Mouse (Mus musculus) retina, postnatal 1 day (tissue): ENCODE results near the gene Vegfa.

ENCODE experiments used
- DNase-seq: peaks from one replicate; pipeline ENCODE4 v3.0.0-alpha.2; 2012

The Vegfa gene

DNA sequence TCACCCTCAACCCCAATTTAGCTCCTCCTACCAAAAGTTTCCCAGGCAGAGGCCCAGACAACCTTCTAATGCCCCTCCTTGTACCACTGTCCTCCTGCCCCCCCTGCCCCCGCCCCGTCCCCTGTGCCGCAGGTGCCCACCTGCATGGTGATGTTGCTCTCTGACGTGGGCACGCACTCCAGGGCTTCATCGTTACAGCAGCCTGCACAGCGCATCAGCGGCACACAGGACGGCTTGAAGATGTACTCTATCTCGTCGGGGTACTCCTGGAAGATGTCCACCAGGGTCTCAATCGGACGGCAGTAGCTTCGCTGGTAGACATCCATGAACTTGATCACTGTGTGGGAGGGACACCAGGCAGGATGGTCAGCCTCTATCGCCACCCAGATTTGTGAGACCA, 7.0 kb downstream of the Vegfa start:
- no peak for DNase-seq

DNA sequence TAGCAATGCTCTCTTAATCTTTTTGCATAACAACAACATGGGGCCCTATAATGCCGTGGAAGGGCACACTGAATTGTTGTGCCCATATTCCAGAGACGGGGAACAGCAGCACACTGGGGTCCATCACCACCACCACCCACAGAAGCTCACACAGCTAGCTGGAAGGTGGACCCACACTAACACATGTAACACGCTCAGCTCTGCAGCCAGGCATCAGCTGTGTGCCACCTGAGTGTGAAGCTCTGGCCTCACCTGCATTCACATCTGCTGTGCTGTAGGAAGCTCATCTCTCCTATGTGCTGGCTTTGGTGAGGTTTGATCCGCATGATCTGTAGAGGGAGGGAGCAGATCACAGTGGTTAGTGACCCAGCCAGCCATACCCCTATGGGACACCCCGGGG, 8.0 kb downstream of the Vegfa start:
- no peak for DNase-seq

DNA sequence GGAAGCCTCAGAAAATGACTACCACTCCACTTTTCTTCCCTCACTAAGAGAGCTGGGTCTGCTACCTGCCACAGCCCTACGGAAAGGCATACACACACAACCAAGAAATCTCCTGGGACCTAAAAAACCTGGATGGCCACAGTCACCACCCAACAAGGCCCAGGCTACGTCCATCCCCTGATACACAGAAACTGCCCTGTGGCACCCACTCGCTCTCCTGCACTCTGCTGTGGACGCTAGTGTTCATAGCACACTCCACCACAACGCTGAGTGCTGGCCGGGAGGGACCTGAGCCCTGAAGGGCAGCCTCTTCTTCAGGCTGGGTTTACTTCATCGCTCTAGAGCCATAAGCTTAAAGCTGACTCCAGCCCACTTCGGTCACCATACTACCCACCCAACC, 8.6 kb downstream of the Vegfa start:
- DNase-seq = no peak

DNA sequence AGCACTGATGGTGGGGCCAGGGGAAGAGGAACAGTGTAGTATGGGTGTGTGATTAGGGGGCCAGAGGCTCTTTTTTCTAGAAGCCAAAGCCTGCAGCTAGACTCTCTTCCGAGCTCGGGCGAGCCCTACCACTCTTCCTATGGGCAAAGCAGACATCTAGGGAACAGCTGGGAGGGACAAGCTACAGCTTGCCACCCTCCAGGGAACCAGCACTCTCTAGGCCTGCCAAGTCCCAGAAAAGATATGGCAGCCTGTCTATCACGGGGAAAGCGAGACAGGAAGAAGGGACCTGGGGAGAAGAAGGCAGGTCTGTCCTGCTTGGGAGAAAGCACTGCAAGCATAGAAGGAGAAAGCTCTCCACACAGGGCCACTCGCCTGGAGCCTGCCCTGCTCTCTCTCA, 9.2 kb downstream of the Vegfa start:
- no peak for DNase-seq

DNA sequence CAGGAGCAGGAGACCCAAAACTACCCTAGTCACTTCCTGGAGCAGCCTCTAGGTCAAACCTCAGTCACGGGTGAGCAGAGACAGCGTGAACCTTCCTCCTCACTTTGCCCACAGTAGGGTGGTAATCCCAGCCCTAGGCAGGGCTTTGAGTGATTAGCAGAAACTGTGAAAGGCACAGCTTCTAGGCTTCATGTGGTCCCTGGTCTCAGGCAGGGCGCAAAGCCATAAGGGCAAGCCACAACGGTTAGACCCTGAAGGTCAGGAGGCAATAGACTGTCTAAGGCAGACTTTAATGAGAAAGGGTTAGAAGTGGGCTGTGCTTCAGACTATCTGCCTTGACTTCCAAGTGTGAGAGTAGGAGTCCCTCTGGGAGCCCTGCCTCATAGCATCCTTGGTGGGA, 9.7 kb downstream of the Vegfa start:
- DNase-seq = no peak

DNA sequence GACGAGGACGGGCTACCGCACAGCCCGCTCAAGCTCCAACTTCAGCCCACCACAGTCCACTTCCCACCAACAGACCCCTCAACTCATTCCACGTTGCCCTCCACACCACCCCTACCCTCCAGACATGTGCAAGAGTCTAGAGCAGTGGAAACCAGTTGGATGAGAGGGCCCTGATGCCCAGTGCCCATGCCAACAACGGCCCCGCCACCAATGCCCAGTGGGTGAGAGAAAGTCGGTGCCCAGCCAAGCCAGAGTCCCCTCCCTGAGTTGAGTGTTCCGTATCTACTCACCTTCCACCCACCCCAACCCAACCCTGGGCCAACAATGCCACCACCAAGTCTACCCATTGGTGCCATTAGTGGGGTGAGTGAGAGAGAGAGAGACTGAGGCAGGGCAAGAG, 10.4 kb downstream of the Vegfa start:
- DNase-seq = no peak

DNA sequence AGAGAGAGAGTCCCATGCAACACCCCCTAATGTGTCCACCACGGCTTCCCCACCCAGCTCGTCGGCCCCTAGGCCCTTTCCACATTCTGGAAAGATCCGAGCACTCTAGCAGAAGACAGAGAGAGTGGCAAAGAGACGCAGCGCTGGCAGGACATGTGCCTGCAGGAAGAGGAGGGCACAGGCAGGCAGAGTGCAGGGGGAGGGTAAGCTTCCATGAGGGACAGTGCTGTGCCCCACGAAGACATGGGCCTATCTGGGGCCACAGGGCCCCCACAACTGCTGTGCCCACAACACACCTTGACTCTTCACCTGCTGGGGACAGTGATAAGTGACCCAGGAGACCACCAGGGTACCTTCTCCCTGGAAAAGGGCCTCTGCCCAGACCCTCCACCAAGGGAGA, 11.0 kb downstream of the Vegfa start:
- no peak for DNase-seq

DNA sequence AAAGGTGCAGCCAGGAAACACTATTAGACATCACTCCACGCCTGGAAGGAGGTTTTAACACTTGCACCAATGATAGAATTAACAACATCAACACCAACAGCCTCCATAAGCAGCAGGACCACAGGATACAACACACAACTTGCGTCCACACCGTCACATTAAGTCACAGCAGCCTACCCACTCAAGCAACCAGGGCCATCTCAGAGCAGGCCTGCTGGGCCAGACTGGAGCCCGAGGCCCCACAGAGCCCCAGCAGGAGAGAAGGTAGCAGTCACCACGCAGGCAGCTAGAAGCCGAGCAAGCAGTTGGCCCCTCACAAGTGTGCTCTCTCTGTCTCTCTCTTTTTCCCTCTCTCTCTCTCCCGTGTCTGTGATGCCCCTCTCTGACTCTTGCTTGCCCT, 11.6 kb downstream of the Vegfa start:
- no peak for DNase-seq

DNA sequence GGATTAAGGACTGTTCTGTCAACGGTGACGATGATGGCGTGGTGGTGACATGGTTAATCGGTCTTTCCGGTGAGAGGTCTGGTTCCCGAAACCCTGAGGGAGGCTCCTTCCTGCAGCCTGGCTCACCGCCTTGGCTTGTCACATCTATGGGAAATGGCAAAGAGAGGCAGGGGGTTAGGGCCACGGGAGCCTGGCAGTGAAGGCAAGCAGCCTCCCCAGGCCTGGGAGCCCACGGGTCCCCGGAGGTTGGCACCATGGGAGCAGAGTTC, 13.5 kb downstream of the Vegfa start:
- no peak for DNase-seq

DNA sequence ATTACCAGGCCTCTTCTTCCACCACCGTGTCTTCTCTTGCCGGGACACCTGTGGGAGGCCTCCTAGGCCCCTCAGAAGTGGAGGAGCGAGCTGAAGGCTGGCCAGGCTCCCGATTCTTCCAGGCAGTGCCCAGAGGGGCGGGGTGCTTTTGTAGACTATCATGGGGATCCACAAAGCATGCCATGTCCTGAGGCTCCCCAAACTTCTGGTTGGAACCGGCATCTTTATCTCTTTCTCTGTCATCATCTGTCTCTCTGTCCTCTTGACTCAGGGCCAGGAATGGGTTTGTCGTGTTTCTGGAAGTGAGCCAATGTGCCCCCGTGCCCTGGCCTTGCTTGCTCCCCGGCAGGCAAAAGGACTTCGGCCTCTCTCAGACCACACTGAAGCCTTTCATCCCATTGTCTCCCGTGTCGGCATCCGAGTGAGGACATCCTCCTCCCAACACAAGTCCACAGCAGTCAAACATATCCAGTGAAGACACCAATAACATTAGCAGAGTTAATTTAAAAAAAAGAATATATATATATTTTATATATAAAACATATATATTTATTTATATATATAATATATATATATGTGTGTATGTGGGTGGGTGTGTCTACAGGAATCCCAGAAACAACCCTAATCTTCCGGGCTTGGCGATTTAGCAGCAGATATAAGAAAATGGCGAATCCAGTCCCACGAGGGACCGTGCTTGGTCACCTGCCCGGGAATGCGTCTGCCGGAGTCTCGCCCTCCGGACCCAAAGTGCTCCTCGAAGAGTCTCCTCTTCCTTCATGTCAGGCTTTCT, 14.0 kb downstream of the Vegfa start:
- DNase-seq = peak; percentile 38

DNA sequence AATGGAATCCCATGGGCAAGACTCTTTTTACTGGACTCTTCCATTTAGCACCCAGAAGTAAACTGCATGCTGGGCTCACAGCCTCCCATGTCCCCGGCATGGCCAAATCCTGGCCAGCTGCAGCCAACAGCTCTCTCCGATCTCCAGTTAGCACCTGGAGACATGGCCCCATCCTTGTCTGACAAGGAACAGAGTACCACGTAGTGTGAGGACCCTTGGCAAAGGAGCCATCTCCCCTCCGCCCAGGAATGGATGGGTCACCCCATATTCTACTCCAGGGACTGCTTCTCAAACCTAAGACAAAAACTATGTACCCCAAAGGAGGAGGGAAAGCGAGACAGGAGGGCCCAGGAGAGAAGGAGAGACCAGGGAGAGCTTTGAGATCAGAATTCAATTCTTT, 15.6 kb downstream of the Vegfa start:
- no peak for DNase-seq

DNA sequence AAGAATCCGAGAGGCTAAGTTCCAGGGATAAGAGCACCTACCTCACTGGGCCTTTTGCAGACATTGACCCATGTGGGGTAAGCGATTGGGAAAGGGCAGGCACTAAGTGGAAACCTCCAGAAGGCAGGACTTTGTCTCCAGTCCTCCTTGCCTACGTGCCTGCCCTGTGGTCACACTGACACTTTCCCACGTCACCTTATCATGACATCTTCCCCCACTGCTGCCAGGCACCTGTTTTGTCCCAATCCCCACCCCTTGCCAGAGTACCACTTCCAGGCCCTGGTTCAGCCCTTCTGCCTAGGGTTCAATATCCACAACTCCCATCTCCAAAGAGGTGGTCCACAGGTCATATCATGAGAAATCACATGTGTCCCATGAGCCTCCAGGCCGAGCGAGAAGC, 16.2 kb downstream of the Vegfa start:
- no peak for DNase-seq

DNA sequence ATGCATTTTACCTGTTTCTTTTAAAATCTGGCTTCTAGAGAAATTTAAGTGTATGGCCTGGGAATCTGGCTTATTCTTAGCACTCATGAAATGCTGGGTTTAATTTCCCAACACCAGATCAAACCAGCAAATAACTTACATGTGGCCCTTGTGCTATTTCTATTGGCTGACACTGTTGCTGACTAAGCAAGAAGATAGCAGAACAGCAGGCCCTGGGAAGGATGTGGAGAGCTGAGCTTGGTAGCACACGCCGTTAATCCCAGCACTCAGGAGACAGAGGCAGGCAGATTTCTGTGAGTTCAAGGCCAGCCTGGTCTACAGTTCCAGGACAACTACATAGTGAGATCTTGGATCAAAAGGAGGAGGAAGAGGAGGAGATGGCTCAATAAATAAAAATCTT, 17.2 kb downstream of the Vegfa start:
- no peak for DNase-seq

DNA sequence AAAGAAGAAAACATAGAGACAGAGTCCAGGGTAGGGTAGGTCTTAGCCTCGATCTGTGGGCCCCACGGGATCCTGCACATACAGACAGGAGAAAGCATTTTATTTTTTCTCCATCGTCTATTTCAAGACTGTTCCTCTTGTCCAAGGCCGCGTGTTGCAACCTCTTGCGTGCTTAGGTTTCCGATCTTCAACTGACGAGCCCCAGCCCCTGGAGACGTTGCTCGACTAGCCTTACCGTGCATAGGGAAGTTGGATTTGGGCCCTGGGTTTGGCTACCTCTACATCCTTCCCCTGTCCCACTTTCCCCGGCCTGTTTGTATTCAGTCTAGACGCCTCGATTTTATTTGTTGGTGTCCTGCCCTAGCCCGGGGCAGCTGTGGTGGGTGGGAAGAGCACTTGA, 18.6 kb downstream of the Vegfa start:
- no peak for DNase-seq

DNA sequence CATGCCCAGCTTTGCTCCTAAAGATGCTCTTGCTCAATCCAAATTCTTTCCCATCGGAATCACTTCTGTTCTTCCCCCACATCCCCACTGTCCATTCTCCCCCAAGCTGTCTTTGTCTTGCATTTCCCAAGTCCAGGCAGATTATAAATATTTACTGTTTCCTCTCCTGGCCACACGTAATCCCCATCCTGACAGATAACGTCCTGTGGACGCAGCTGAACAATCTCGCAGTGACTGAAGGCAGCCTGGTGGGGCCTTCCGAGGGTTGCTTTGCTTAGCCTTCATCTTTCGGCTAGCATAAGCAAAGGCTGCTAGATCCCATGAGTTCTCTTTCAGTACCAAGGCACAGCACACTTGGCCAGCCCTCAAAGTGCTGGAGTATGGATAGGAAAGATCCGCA, 20.0 kb downstream of the Vegfa start:
- no peak for DNase-seq

DNA sequence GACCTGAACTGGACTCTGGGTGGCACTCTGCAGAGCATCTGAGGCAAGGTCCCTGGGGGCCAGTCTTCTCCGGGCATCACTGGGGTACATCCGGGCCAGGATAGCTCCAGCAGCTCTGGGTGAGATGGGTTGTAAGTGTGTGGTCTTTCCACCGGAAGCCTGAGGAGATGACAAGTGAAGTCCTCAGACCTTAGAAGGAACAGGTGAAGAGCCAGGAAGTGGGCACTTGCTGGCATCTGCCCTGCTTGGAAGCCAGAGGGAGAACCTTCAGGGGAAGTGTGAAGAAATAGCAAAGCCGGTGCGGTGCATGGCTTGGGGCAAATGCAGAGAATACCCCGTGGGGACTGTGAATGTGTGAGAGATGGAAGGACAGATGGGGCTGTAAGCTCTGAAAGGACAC, 21.7 kb downstream of the Vegfa start:
- DNase-seq = no peak

DNA sequence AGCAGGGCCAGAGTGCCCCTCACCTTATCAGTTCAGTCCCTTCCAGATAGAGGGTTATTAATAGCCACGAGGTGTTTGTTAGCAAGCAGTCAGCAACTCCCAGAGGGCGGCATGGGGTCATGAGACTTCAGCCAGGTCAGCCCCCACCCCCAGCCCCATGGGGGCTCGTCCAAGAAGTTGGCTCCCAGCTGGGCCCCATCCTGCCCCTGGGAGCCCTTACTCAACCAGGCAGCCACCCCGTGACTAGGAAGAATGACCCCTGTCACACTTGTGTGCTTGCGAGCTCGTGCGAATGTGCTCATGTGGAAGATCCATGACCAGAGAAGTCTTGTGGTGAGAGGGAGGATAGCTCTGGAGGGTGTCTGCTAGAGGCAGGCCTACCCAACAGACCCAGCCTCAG, 23.0 kb downstream of the Vegfa start:
- no peak for DNase-seq

DNA sequence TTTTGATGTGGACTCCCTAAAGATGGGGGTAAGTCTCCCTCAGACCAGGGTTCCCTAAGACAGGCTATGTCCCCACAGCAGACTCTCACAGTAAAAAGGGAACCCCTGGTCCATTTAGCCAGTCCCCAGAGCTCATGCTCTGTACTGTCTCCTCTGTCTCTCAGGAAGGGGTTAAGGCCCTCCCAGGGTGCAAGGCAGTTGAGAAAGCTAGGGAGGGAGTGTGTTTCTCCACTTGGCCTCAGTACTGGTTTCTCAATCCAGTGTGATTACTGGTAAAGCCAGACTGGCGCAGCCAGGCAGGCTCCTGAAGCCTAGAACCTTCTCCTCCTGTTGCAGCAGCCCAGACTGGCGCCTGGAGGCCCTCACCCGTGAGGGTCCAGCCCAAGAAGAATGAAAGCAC, 26.7 kb downstream of the Vegfa start:
- no peak for DNase-seq

DNA sequence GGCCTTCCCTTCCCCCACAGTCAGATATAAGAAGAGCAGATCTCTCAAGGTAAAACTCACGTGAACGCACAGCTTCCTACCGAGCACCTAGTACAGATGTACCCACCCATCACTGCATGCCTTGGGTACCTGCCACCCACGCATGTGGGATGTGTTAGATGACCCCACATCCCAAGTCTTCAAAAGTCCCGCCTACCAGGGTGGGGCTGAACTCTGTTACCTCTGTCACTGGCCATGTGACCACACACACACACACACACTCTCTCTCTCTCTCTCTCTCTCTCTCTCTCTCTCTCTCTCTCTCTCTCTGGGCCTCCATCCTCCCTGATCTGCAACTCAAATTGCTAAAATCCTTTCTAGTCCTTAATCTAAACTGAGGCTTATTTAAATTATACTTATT, 27.7 kb downstream of the Vegfa start:
- no peak for DNase-seq

DNA sequence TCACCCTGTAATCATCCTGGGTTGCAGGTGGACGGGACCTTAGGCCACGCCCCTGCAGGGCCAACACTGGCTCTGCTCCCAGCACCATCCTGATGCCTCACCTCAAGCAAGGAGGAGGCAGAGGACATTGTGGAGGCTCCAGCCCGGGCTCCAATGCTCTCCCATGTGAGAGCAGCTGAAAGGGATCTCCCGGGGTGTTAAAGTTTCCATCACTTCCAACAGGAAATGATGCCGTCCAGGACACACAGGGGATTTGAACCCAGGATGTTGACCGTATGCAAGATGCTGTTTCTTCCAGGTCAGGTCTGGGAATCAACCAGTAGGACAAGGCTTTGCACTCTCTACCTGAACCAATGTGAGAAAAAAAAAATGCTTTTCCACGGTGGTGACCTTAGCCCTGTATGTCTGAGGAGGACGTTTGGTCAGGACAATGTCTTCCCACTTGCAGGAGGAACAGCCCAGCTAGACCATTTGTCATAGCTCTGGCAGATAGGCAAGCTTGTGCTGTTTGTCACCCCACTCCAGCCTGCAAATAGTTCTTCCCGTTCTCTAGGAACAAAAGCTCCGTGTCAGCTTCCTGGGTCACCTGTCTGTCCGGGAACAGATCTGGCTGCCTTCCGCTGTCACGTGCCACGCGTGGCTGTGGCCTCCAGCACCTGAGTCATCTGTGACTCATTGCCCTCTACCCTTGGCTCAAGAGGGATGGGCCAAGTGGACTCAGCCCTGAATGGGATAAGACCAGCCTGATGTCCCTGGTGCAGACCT, 28.3 kb downstream of the Vegfa start:
- DNase-seq = no peak

DNA sequence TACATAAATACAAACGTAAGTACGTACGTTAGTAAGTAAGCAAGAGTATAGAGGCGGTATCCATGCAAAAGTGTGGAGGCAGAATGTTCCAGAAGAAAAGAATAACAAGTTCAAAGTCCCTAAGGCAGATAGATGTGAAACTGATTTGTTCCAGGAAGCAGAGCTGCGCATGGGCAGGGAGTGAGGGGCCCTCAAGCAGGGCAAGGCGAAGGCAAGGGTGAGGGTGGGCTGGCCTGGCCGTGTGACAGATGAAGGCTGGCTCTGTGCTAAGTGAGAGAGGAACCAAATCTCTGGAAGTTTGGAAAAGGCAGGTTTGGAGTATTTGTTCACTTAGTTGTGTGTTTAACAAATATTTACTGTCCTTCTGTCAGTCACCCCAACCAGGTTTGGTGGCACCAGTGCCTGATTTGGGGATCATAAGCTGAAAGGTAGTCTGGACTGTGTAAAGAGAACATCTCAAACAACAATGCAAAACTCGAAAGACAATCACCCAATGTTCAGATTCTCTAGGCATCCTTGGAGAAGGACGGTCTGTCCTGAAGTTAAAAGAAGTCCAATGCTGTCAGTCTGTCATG, 32.7 kb downstream of the Vegfa start:
- no peak for DNase-seq

DNA sequence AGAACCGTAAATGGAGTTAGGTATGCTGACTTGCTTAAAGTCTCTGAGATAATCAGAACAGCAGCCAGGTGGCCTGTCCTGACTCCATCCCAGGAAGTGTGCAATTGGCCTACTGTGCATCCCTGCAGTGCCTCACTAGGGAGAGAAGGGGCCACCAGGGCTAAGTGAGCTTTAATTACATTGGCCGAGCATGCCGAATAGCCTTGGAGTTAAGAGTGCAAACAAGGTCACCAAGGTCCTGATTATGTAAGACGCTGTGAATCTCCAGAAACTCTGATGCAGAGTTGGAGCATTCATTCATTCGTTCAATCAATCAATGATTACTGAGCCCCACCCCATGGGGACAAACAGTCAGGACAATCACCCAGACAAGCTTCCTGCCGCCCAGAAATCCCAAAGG, 33.8 kb downstream of the Vegfa start:
- no peak for DNase-seq

DNA sequence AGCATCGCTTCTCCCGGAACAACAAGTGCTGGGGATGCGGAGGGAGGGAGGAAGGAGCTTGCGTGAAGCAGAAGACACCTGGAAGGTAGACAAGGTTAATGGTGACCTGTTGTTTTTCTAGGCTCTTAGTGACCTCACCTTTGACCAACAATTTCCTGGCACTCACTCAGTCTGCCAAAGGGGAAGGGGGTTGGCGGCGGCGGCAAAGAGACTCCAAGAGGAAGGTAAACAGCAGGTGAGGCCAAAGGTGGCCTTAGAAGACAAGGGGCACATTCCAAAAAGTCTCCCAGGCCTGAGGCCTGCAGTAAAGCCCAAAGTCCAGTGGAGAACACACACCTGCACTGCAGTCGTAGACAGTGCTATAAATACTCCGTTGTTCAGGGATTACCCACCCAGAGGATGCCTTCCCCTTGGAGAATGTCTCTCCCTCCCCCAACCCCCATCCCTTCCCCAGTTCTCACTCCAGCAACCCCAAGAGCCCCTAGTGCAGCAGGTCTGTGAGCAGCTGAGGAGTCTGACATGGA, 35.2 kb downstream of the Vegfa start:
- no peak for DNase-seq

DNA sequence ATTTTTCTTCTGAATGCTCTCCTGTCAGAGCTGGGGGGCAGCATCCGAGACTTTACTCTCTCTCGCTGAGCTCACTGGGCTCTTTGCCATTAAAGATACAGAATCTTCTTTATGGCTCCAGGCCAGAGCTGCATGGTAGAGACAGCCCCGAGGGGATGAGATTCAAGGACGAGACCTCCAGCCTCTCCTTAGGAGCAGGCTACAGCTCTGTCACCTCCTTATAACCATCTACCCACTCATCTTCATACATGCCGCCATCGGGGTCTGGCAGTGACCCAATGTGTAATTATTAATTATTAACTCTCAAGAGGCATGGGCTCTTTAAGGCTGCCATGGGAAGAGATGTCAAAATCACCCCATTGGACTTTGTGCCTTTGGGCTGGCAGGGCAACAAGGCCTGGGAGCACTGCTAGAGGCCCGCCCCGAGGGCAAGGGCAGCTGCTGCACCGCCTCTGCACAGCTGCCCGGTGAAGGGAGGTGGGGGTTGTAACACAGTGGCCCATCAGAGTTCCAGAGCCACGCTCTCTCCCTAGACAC, 37.8 kb downstream of the Vegfa start:
- no peak for DNase-seq
